Mouse (Mus musculus) kidney, embryonic 14.5 days (tissue): ENCODE measurements at regions not wholly inside any gene's neighbourhood (a gene's known extent, or its start where the extent isn't known, plus 50 kb on each side); places are given as distances from the start of the nearest gene placed in this dataset.

ENCODE experiments used
- ATAC-seq: fragments of 200-750 bp; cut with Nextera tagmentation; 2 replicates; pipeline ENCODE4 v1.8.0; 2017; ENCODE audit warnings: moderate number of reproducible peaks, mild to moderate bottlenecking, moderate TSS enrichment, moderate library complexity; ENCODE audit not compliant: low FRiP score, low TSS enrichment
- H3K27ac ChIP-seq: fragments of 300-500 bp; sonication (generic); 2 replicates; pipeline ENCODE4 v1.5.1; 2014; ENCODE audit warnings: low read depth, mild to moderate bottlenecking, low read length, moderate library complexity, mixed read lengths
- H3K27me3 ChIP-seq: fragments of 300-500 bp; sonication (generic); 2 replicates; pipeline ENCODE4 v1.6.1; 2014; ENCODE audit warnings: mild to moderate bottlenecking, low read length; ENCODE audit not compliant: control insufficient read depth, insufficient read depth
- H3K36me3 ChIP-seq: fragments of 300-500 bp; sonication (generic); 2 replicates; pipeline ENCODE4 v1.6.1; 2014; ENCODE audit warnings: low read length, mixed read lengths; ENCODE audit not compliant: control insufficient read depth, insufficient read depth
- H3K4me1 ChIP-seq: fragments of 300-500 bp; sonication (generic); 2 replicates; pipeline ENCODE4 v1.6.1; 2014; ENCODE audit warnings: low read length, mixed read lengths; ENCODE audit not compliant: control insufficient read depth, insufficient read depth
- H3K4me2 ChIP-seq: fragments of 300-500 bp; sonication (generic); replicated peaks from 2 replicates; pipeline ENCODE4 v1.6.1; 2014; ENCODE audit warnings: low read depth, mild to moderate bottlenecking, low read length
- H3K4me3 ChIP-seq: fragments of 300-500 bp; sonication (generic); 2 replicates; pipeline ENCODE4 v1.5.1; 2014; ENCODE audit warnings: mild to moderate bottlenecking, low read length
- H3K9ac ChIP-seq: fragments of 300-500 bp; sonication (generic); 2 replicates; pipeline ENCODE4 v1.6.1; 2014; ENCODE audit warnings: low read depth, mild to moderate bottlenecking, low read length, moderate library complexity
- H3K9me3 ChIP-seq: fragments of 300-500 bp; sonication (generic); 2 replicates; pipeline ENCODE4 v1.6.1; 2016; ENCODE audit warnings: low read length; ENCODE audit not compliant: control insufficient read depth
- WGBS: fragments of 180-500 bp; shearing (Covaris S2); extraction: QIAGEN DNeasy Blood & Tissue Kit; methylation state at CpG from one replicate; pipeline ENCODE4 v1.1.7; 2014; 5-methylcytosine and 5-hydroxymethylcytosine counted together

DNA sequence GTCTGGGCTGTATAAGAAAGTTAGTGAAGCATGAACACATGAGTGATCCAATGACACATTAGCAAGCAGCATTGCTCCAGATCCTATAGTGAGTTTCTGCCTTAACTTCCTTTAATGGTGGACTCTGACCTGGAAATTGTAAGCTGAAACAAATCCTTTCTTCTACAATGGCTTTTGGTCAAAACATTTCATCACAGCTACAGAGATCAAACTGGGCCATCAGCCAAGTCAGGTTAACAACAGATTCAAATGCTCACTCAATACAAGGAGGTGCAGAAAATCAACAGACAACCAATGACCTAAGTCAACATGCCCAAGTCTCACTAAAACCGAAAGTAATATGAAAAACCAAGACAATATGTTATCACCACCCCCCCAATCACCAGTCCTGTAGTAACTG, 91.9 kb upstream of the Map9 start:
- no peaks in the 10 kb centered on the region for H3K27me3 ChIP-seq
- no peak overlapping the region for H3K9ac ChIP-seq
- no peak for ATAC-seq
- H3K27ac ChIP-seq, result 0 out of 2 replicates have a peak overlapping the region, but pooled peaks have one; percentile 17
- H3K4me2 ChIP-seq, result no peak overlapping the region
- no peaks in the 10 kb centered on the region; the same call in 1 of the 2 replicates for H3K4me1 ChIP-seq
- H3K4me3 ChIP-seq, result no peak overlapping the region
- no peaks in the 10 kb centered on the region for H3K36me3 ChIP-seq
- WGBS, result 72% methylated on average over 1 of the region's 1 CpGs
- no peaks in the 10 kb centered on the region for H3K9me3 ChIP-seq

DNA sequence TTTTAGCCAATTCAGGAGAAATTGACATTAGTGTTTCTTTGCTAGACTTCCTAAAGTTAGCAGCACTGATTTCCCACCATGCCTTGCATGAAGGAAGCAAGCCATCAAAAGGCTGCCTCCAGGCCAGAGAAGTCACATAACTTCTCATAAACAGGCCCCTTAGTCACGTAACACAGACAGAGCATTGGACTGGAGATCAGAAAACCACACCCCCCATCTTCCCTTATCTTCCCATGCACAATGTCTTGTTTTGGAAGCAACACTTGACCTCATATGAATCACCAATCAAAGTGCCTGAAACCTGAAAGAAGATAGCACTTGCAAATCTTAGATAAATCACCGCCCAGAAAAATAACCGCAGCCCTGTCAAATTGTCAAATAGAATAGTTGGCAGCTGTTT, 95.9 kb upstream of the Map9 start:
- peak; percentile 72 for ATAC-seq
- no peak overlapping the region for H3K4me2 ChIP-seq
- no peaks in the 10 kb centered on the region for H3K36me3 ChIP-seq
- no peak overlapping the region for H3K4me3 ChIP-seq
- WGBS, result 59% methylated on average over 3 of the region's 3 CpGs
- H3K4me1 ChIP-seq, result no peaks in the 10 kb centered on the region; the same call in 1 of the 2 replicates
- no peaks in the 10 kb centered on the region for H3K9me3 ChIP-seq
- H3K27ac ChIP-seq, result no peak overlapping the region
- H3K9ac ChIP-seq, result no peak overlapping the region
- H3K27me3 ChIP-seq, result no peaks in the 10 kb centered on the region

DNA sequence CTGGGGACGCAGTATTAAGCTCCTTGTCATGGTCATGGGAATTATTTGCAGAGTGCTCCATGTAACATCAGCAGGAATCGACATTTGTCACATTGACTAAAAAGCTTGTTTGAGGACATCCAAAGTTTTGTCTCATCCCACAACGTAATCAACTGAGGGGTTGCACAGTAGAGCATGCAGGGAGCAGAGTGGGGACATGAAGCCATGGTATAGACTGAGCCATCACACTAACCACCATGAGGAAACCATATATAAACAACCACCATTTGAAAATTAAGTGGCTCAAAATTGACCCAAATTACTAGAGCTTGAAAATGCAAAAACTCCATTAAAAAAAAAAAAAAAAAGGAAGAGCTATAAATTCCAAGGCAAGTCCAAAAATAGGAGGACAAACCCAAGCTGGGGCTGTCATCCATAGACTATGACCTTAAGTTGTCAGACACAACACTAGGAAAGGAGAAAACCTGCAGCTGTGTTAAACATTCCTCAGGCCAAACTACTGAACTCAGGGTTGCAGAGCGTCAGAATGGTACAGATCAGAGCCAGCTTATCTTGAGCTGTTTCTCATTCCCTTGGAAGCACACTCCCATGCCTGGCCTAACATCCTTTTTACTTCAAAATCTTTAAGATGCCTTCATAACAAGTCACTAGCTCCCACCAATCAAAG, 97.7 kb upstream of the Map9 start:
- ATAC-seq, result peak; percentile 87

DNA sequence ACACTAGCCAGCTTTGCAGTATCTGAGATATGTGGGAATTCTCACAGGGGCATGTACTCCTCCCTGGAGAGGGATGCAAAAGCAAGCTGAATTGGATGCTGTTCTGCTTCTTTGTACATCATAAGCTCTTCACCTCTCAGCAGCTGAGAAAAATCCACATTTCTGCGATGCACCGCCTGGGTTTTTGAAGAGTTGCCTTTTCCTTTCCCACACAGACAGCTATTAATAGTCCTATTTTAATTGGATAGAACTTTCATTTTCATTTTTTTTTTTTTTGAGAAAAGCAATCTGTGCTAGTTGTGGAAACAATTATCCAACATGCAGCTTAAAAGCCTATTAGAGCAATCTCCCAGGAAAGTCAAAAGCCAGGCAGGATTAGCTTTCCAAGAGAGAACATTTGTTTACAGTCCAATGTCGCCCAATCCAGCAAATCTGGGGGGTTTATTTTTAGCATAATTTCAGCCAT, 105.2 kb upstream of the Gucy1a1 start:
- no peak overlapping the region for H3K4me2 ChIP-seq
- ATAC-seq, result no peak
- no peaks in the 10 kb centered on the region for H3K36me3 ChIP-seq

More for the DNA sequence above, 97.7 kb upstream of the Map9 start:
- Histone ChIP-seq H3K36me3 (no peaks in the 10 kb centered on the region), H3K4me1 (no peaks in the 10 kb centered on the region), H3K27ac (peak overlapping the region; percentile 73; the same call in 1 of the 2 replicates), H3K9me3 (no peaks in the 10 kb centered on the region), H3K4me2 (no peak overlapping the region), H3K9ac (no peak overlapping the region), H3K27me3 (no peaks in the 10 kb centered on the region), H3K4me3 (no peak overlapping the region)
- 74% methylated on average over 4 of the region's 4 CpGs for WGBS

DNA sequence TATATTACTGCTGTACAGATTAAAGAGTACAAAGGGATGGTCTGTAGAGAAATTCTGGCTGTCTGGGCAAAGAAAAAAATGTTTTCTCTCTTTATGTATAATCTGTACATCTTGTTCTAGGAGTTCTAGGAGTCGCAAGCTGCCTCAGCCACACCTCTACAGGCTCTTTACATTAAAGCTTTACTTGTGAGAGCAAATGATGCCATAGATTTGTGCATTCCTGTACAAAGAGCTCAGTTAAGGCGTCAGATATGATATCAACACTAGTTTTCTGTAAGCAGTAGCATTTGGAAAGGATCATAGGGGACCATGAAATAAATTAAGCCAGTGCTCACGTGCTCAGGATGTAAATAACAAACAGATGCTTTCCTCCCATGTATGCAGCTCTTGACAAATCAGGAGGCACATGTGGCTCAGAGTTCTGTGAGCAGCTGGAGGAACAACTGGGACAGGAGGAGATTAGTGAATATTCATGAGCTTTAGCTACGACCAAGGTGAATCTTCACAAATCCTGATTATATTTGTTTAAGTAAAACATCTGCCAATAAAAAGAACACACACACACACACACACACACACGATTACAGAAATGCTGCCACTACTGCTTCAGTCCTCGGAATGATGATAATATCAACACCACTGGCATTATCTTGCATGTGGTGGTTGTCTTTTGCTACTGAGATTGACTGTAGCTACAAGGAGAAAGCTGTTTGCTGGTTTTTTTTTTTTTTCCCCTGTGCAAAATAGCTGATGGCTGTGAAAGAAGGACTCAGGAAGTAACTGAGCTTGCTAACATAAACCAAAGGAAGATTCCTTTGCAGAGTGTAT, 104.6 kb upstream of the Gucy1a1 start:
- Histone ChIP-seq H3K4me3 (no peak overlapping the region), H3K4me2 (no peak overlapping the region), H3K36me3 (no peaks in the 10 kb centered on the region), H3K27ac (peak overlapping the region; percentile 71), H3K4me1 (0 out of 2 replicates have a peak, but pooled peaks cover 4% of the 10 kb centered on the region), H3K9me3 (no peaks in the 10 kb centered on the region), H3K27me3 (no peaks in the 10 kb centered on the region), H3K9ac (no peak overlapping the region)
- WGBS, result 53% methylated on average over 6 of the region's 6 CpGs
- ATAC-seq, result no peak

More for the DNA sequence above, 105.2 kb upstream of the Gucy1a1 start:
- Histone ChIP-seq H3K27me3 (no peaks in the 10 kb centered on the region), H3K27ac (peak overlapping the region; percentile 71), H3K9me3 (no peaks in the 10 kb centered on the region), H3K9ac (no peak overlapping the region), H3K4me3 (no peak overlapping the region), H3K4me1 (0 out of 2 replicates have a peak, but pooled peaks cover 4% of the 10 kb centered on the region)
- WGBS, result 69% methylated on average over 3 of the region's 3 CpGs

- Histone ChIP-seq H3K9ac (no peak overlapping the region), H3K9me3 (no peaks in the 10 kb centered on the region), H3K36me3 (no peaks in the 10 kb centered on the region), H3K27ac (no peak overlapping the region), H3K4me1 (no peaks in the 10 kb centered on the region), H3K4me2 (no peak overlapping the region), H3K27me3 (no peaks in the 10 kb centered on the region), H3K4me3 (no peak overlapping the region)
- 81% methylated on average over 2 of the region's 2 CpGs for WGBS
- ATAC-seq, result no peak
Measured at GRCm38 (mm10) chr3:82236377-82237057, 90.9 kb upstream of the Gucy1a1 start.

DNA sequence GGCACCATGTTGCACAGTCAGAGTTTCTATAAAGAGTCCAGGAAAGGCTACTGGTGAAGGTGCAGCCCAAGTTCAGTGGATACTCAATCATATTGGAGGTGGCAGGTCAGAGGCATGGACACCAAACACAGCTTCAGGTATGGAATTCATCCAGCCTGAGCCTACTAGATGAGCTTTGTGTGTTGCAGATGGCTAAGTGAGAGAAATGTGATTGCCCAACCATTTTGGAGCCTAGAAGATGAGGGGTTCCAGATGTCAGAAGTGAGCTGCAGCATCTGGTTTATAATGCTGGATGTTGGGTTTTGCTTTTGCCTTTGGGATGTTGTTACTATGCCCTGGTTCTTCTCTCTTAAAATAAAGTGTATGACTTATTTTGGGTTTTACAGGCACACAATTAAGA, 88.7 kb upstream of the Gucy1a1 start:
- no peak for ATAC-seq
- Histone ChIP-seq H3K36me3 (no peaks in the 10 kb centered on the region), H3K9ac (no peak overlapping the region), H3K4me2 (no peak overlapping the region), H3K27me3 (no peaks in the 10 kb centered on the region), H3K9me3 (no peaks in the 10 kb centered on the region), H3K27ac (no peak overlapping the region), H3K4me3 (no peak overlapping the region), H3K4me1 (no peaks in the 10 kb centered on the region)

DNA sequence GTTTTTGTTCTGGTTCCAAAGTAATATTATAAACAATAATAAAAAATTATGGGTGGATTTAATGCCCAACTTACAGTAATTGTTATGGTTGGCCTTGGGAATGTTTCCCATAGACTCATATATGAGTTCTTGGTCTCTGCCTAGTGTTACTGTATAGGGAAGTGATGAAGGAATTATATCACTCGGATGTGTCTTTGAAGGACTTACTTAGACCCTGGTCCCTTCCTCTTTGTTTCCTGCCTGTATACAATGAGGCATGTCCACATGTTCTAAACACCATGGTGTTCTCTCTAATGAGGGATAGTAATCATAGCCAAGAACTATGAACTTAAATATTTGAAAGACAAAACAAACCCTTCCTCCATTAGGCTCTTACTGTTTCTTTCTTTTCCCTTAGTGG, 77.8 kb upstream of the Gucy1a1 start:
- Histone ChIP-seq H3K4me3 (no peak overlapping the region), H3K9ac (no peak overlapping the region), H3K4me1 (no peaks in the 10 kb centered on the region), H3K27ac (no peak overlapping the region; the same call in 1 of the 2 replicates), H3K9me3 (no peaks in the 10 kb centered on the region), H3K4me2 (no peak overlapping the region), H3K27me3 (no peaks in the 10 kb centered on the region), H3K36me3 (no peaks in the 10 kb centered on the region)
- no peak for ATAC-seq
- WGBS, result 79% methylated on average over 1 of the region's 1 CpGs
